Mouse (Mus musculus) embryo, embryonic 9.5 days (tissue): ENCODE results near the gene Defa22.
"Not testable (repeated sequence)": the region's sequence is repeated elsewhere in the genome, so short reads cannot be mapped to it uniquely, and the experiment has no call there.

Experiments used
- DNase-seq: peaks from one replicate; pipeline ENCODE4 v3.0.0-alpha.2; 2017; ENCODE audit errors: extremely low spot score

Defa22 gene

GRCm38 (mm10) chr8:21161977-21162376 lies at the start of gene Defa22:
Gene Defa22 (plus strand): TSS chr8:21162277.
- not testable (repeated sequence) for DNase-seq

- DNase-seq = not testable (repeated sequence)
Measured at GRCm38 (mm10) chr8:21134342-21134741, 27.7 kb upstream of the Defa22 start, which contains the start of gene Defa30. Gene Defa30 (plus strand): TSS chr8:21134642.

DNA sequence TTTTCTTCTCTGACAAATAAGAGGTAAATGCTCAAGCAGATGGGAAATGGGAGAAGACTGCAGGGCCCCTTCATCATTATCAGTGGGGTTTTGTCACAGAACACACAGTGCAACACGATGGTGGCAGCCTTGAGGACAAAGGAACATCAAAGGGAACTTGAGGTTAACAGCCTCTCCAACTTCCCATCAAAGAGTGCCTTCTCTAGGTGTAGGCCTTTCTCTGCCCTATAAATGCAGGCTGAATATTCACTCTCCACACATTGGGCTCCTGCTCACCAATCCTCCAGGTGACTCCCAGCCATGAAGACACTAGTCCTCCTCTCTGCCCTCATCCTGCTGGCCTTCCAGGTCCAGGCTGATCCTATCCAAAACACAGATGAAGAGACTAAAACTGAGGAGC lies 29.2 kb downstream of the Defa22 start, which contains the start of gene Defa31:
Gene Defa31 (plus strand): TSS at position 301 of the 400 bp plus-strand sequence.
- not testable (repeated sequence) for DNase-seq

GRCm38 (mm10) chr8:21201261-21201660 lies 39.2 kb downstream of the Defa22 start, which contains the start of gene Gm15293:
Gene Gm15293 (plus strand): TSS chr8:21201561.
- DNase-seq = not testable (repeated sequence)
